Mouse (Mus musculus): Measurements from ENCODE around the gene Ahsg.
A peak's percentile ranks its signal among the peaks of the same experiment; 100 is the strongest.

Gene Ahsg

GRCm38 (mm10) chr16:22886726-22887125 lies 4.4 kb upstream of the Ahsg start:
- no peak for DNase-seq (ENCODE audit: low read depth, low spot score)

GRCm38 (mm10) chr16:22888835-22889234 lies 2.2 kb upstream of the Ahsg start:
- no peak for DNase-seq (ENCODE audit: low read depth, low spot score)

GRCm38 (mm10) chr16:22889716-22890115 lies 1.4 kb upstream of the Ahsg start:
- no peak for DNase-seq (ENCODE audit: low read depth, low spot score)

DNA sequence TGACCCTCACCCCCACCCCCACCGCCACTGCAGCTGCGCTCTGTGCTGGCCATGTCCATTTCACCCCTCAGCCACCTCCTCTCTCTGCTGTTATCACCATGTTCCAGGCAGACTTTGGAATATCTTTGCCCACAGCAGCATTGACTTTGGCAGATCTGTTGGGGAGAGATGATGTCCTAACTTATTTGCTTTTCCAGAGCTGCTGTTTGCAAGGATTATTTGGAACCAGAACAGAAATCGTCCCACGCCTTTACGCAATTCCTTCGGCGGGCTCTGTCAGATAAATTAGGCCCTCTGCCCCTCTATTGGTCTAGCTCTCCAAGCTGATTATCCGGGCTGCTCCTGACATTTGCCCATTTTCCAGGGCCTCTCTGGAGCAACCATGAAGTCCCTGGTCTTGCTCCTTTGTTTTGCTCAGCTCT lies 667 bp downstream of the Ahsg start:
- no peak for DNase-seq (ENCODE audit: low read depth, low spot score)

GRCm38 (mm10) chr16:22894095-22894494 lies 3.0 kb downstream of the Ahsg start:
- no peak for DNase-seq (ENCODE audit: low read depth, low spot score)

DNA sequence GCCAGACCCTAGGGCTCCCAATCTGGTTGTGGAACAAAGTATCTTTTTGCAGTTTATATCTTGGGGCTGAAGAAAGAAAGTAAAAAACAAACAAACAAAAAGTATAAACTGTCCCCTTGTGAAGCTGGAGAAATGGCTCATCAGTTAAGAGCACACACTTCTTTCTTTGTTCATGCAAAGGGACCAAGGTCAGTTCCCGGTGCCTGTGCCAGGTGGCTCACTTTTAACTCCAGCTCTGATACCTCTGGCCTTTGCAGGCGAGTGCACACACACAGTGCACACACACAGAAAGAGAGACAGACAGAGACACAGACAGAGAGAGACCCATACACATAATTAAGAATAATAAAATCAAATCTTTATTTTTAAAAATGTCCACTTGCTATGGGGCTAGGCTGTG lies 5.5 kb downstream of the Ahsg start:
- DNase-seq (ENCODE audit: low read depth, low spot score) = no peak

GRCm38 (mm10) chr16:22899346-22899745 lies 8.3 kb downstream of the Ahsg start:
- DNase-seq (ENCODE audit: low read depth, low spot score) = no peak

- no peak for DNase-seq (ENCODE audit: low read depth, low spot score)
Observed at GRCm38 (mm10) chr16:22899866-22900570, 8.9 kb downstream of the Ahsg start.

DNA sequence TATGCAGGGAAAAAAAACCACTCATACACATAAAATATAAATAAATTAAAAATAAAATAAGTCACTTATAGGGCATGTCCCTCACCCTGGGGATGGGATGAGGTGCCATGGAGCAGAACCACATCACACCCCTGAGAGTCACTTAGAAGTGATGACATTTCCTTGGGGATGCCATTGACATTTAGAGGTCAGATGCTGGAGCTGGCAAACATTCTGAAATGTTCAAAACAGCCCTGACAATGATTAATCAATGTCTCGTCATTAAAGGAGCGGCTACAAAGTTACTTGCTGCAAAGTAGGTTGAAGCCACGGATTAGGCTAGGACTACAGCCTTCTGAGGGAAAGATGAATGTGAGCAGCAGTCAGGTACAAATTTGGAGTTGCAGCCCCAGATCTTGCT lies 10.2 kb downstream of the Ahsg start:
- no peak for DNase-seq (ENCODE audit: low read depth, low spot score)

DNA sequence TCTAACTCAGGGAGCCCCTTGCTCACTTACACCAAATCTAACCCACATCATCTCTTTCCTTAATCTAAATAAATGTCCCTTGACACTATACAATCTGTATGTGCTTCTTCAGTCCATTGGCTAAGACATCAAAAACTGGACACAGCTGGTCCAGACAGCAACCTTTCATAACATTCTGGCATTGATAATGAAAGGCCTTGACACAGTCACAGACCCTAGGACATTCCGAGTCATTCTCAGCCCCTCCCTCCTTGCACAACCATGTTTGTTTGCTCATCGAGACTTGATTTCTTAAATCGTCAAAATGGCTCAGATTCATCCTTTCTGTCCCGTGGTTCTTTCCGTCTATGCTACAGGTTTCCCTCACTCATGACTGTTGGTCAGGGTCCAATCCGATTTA lies 18.2 kb downstream of the Ahsg start:
- no peak for DNase-seq (ENCODE audit: low read depth, low spot score)

GRCm38 (mm10) chr16:22911986-22912385 lies 20.9 kb downstream of the Ahsg start:
- no peak for DNase-seq (ENCODE audit: low read depth, low spot score)

- no peak for DNase-seq (ENCODE audit: low read depth, low spot score)
Observed at GRCm38 (mm10) chr16:22912886-22913285, 21.8 kb downstream of the Ahsg start.

DNA sequence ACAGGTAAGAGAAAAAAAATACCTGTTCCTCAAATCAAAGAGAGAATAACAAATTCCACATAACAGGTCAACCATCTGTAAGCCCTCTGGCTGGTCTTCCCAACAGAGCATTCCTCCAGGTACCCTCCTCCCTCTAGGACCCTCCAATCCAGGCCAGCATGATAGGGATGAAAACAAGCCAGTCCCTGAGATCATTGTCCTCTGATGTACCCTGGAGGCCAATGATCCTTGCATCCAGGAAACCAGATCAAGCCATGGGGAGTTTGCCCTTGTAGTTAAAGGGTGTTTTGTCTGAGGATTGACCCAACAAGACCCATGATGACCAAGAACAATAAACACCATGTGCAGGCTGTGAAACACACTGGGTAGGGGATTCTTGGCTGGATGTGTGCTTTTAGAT lies 23.2 kb downstream of the Ahsg start:
- DNase-seq (ENCODE audit: low read depth, low spot score) = no peak

DNA sequence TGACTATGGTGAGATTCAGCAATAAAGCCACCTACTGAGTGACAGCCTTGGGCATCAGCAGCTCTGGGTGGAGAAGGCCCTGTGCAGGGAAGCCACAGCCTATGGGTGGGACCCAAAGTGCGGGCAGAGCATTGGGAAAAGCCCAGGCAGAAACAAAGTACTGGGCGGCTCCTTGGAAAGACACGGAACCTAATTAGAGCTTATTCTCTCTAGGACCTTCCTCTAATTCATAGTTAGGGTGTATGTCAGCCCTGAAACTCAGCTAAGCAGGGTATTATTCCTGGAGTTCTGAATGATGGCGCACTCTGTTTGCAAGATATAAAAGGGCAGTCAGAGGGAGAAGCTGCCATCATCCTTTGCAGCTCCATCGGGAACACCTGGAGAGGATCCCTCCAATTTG lies 27.0 kb downstream of the Ahsg start, which contains the start of gene Fetub:
Fetub (plus strand) TSS at position 301 of the 400 bp plus-strand sequence.
- DNase-seq (ENCODE audit: low read depth, low spot score) = no peak

GRCm38 (mm10) chr16:22918664-22919312 lies 27.7 kb downstream of the Ahsg start:
- DNase-seq (ENCODE audit: low read depth, low spot score) = no peak

GRCm38 (mm10) chr16:22919971-22920854 lies 29.1 kb downstream of the Ahsg start:
- DNase-seq (ENCODE audit: low read depth, low spot score) = no peak

DNA sequence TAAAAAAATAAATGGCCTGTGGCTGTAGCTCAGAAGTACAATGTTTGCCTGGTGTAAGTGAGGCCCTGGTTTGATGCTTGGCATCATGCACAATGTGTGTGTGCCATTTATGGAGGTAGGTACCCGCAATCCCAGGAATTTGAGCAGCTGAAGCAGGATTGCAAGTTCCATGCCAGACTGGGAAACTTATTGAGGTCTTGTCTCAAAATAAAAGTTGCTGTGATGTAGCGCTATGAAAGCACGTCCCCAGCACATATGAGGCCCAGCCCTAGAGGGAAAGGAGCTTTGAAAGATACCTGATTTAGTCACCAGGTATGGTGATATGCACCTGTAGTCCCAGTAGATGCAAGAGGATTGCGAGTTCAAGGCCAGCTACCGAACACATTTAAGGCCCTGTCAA lies 30.7 kb downstream of the Ahsg start:
- no peak for DNase-seq (ENCODE audit: low read depth, low spot score)

- no peak for DNase-seq (ENCODE audit: low read depth, low spot score)
Observed at GRCm38 (mm10) chr16:22922433-22922832, 31.4 kb downstream of the Ahsg start.

GRCm38 (mm10) chr16:22929575-22929974 lies 38.5 kb downstream of the Ahsg start:
- DNase-seq (ENCODE audit: low read depth, low spot score) = peak; percentile 8

GRCm38 (mm10) chr16:22931431-22932200 lies 40.5 kb downstream of the Ahsg start:
- DNase-seq (ENCODE audit: low read depth, low spot score) = no peak

- DNase-seq (ENCODE audit: low read depth, low spot score) = no peak
Observed at GRCm38 (mm10) chr16:22937631-22938030, 46.6 kb downstream of the Ahsg start.

- DNase-seq (ENCODE audit: low read depth, low spot score) = no peak
Observed at GRCm38 (mm10) chr16:22938541-22938940, 47.5 kb downstream of the Ahsg start.

Data from brain, embryonic 18.5 days (tissue).